15 mouse cellular contexts compared by ENCODE assay signal in genomic region chr16:33255601-33256000, GRCm38 (mm10).
"Had no signal": no experiment of that assay in that cellular context is flagged by ENCODE, and none has a peak within 500 bp of the region (broad histone marks: within the 10 kb centered on the region; RNA-seq: fewer than 3 reads in every experiment).

No protein-coding gene starts in this region.

- H3K9me3 ChIP-seq: limb, embryonic 10.5 days; liver, embryonic 15.5 days; midbrain, embryonic 12.5 days; neural tube, embryonic 13.5 days; stomach, embryonic 15.5 days had no signal

- H3K36me3 ChIP-seq: liver, embryonic 15.5 days; neural tube, embryonic 13.5 days; stomach, embryonic 15.5 days had no signal

- H3K4me2 ChIP-seq: liver, embryonic 11.5 days; liver, embryonic 15.5 days; midbrain, embryonic 12.5 days; neural tube, embryonic 13.5 days; stomach, embryonic 15.5 days had no signal

- H3K27me3 ChIP-seq: liver, embryonic 15.5 days; midbrain, embryonic 12.5 days; neural tube, embryonic 13.5 days; stomach, embryonic 15.5 days had no signal

- H3K27ac ChIP-seq: left cerebral cortex, adult 2 months; limb, embryonic 10.5 days; liver, embryonic 15.5 days; midbrain, embryonic 12.5 days; neural tube, embryonic 13.5 days; stomach, embryonic 15.5 days had no signal

- DNase-seq: kidney, adult 18-20 months; kidney, postnatal 10 days; retina, postnatal 1 day; right cerebral cortex, postnatal 4 days; spleen, adult 18-20 months; thymus, adult 2 months; thymus, postnatal 36 days had no signal

- ATAC-seq: midbrain, embryonic 16.5 days had no signal

- H3K9ac ChIP-seq: liver, embryonic 15.5 days; midbrain, embryonic 12.5 days; neural tube, embryonic 13.5 days; stomach, embryonic 15.5 days had no signal

- H3K4me3 ChIP-seq: left cerebral cortex, adult 2 months; limb, embryonic 10.5 days; liver, embryonic 15.5 days; midbrain, embryonic 12.5 days; neural tube, embryonic 13.5 days; stomach, embryonic 15.5 days had no signal
